Mouse (Mus musculus) midbrain, postnatal 0 days (tissue): ENCODE data around the gene Gm20809. TPM values are rescaled to one million over a fixed set of nuclear protein-coding genes. Genes with fewer than 3 reads are reported as not detected.
"Not testable (repeated sequence)": the region's sequence is repeated elsewhere in the genome, so short reads cannot be mapped to it uniquely, and the experiment has no call there.

Source experiments
- ATAC-seq: fragments of 200-750 bp; cut with Nextera tagmentation; 2 replicates; pipeline ENCODE4 v1.8.0; 2017; ENCODE audit warnings: moderate number of reproducible peaks, mild to moderate bottlenecking, moderate TSS enrichment, moderate library complexity; ENCODE audit not compliant: low FRiP score
- DNase-seq: peaks from one replicate; pipeline ENCODE4 v3.0.0-alpha.2; 2015; ENCODE audit warnings: low spot score
- H3K27ac ChIP-seq: fragments of 300-500 bp; sonication (generic); 2 replicates; pipeline ENCODE4 v1.5.1; 2014; ENCODE audit warnings: low read depth, mild to moderate bottlenecking, low read length, mixed read lengths
- H3K27me3 ChIP-seq: fragments of 300-500 bp; sonication (generic); 2 replicates; pipeline ENCODE4 v1.6.1; 2014; ENCODE audit warnings: low read length, control low read depth, mixed read lengths; ENCODE audit not compliant: insufficient read depth
- H3K36me3 ChIP-seq: fragments of 300-500 bp; sonication (generic); 2 replicates; pipeline ENCODE4 v1.6.1; 2014; ENCODE audit warnings: low read length, control low read depth, mixed read lengths; ENCODE audit not compliant: insufficient read depth
- H3K4me1 ChIP-seq: fragments of 300-500 bp; sonication (generic); 2 replicates; pipeline ENCODE4 v1.6.1; 2014; ENCODE audit warnings: mild to moderate bottlenecking, control low read depth, antibody characterized with exemption, low read length, mixed read lengths; ENCODE audit not compliant: insufficient read depth
- H3K4me2 ChIP-seq: fragments of 300-500 bp; sonication (generic); 2 replicates; pipeline ENCODE4 v1.6.1; 2014; ENCODE audit warnings: low read depth, mild to moderate bottlenecking, low read length, mixed read lengths; ENCODE audit not compliant: poor library complexity, severe bottlenecking
- H3K4me3 ChIP-seq: fragments of 300-500 bp; sonication (generic); 2 replicates; pipeline ENCODE4 v1.5.1; 2014; ENCODE audit warnings: low read depth, mild to moderate bottlenecking, low read length, moderate library complexity
- H3K9ac ChIP-seq: fragments of 300-500 bp; sonication (generic); replicated peaks from 2 replicates; pipeline ENCODE4 v1.6.1; 2014; ENCODE audit warnings: mild to moderate bottlenecking, low read length, moderate library complexity, mixed read lengths; ENCODE audit not compliant: poor library complexity, severe bottlenecking
- H3K9me3 ChIP-seq: fragments of 300-500 bp; sonication (generic); 2 replicates; pipeline ENCODE4 v1.6.1; 2016; ENCODE audit warnings: low read length, control low read depth
- WGBS: fragments of 180-500 bp; shearing (Covaris S2); extraction: QIAGEN DNeasy Blood & Tissue Kit; methylation state at CpG from one replicate; pipeline ENCODE4 v1.1.7; 2014; 5-methylcytosine and 5-hydroxymethylcytosine counted together
- polyA plus RNA-seq: library from polyadenylated mRNA; unstranded; fragments of >200 nt; fragmentation: Nextera tagmentation; extraction: Ambion mirVana; gene quantifications from 2 replicates; pipeline ENCODE4 v1.2.1, GENCODE M21; 2015
- total RNA-seq: library from RNA; depleted of rRNA; stranded (reverse); fragments of >200 nt; gene quantifications from 2 replicates; pipeline ENCODE4 v1.2.3, GENCODE M21; 2014; rRNA removed

Gm20809 gene
- total RNA-seq: not detected in 2 replicates
- not detected in 2 replicates for polyA plus RNA-seq

DNA sequence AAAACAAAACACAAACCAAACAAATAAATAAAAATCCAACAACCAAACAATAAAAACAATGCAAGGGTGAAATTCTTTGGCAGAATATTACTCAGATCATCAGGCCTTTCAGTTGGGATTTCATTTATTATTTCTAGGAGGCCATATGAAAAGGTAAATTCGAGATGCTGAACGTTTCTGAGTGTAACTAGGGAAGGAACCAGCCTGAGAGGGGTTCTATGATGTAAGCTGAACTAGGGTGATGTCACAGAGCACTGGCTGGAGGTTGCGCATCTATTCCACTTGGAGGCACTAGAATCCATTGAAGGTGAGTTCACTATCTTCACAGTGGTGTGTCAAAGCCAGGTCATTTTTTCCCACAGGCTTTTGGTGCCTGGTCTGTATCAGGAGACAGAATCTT lies at the start of gene Gm20809:
Gene Gm20809, plus strand, starts transcription at position 301 of the 400 bp plus-strand sequence.
- not testable (repeated sequence) for H3K4me3 ChIP-seq, H3K9ac ChIP-seq, DNase-seq, ATAC-seq, H3K36me3 ChIP-seq, H3K4me2 ChIP-seq, H3K27me3 ChIP-seq, H3K4me1 ChIP-seq, H3K27ac ChIP-seq, H3K9me3 ChIP-seq
- no CpG with 5 or more reads among the region's 3 CpGs for WGBS
